Mouse (Mus musculus) E14TG2a.4 (cell line): ENCODE measurements at regions not wholly inside any gene's neighbourhood (a gene's known extent, or its start where the extent isn't known, plus 50 kb on each side); places are given as distances from the start of the nearest gene placed in this dataset.

Source experiments
- CTCF ChIP-seq: conservative IDR thresholded peaks from 2 replicates; pipeline ENCODE4 v1.5.1; 2014; ENCODE audit warnings: low read length
- NANOG ChIP-seq: IDR thresholded peaks from 2 replicates; pipeline ENCODE4 v1.6.1; 2014; ENCODE audit warnings: borderline replicate concordance, low read length, mixed read lengths
- POU5F1 ChIP-seq: IDR thresholded peaks from 2 replicates; pipeline ENCODE4 v1.6.1; 2014; ENCODE audit warnings: low read length, borderline replicate concordance

- TF ChIP-seq CTCF, result no peak
- no peak for TF ChIP-seq NANOG
- TF ChIP-seq POU5F1, result no peak
Observed at GRCm38 (mm10) chr15:67845707-67846106, 1345.0 kb upstream of the Lrrc6 start.
